ENCODE assay signal across 14 mouse cellular contexts in genomic region chr4:59009186-59009585, GRCm38 (mm10). TPM values are rescaled to one million over a fixed set of nuclear protein-coding genes. Genes with fewer than 3 reads are reported as not detected.
DNase-seq lines count a peak whose midpoint lies in the region; ATAC-seq and TF ChIP-seq lines count a peak whose summit lies in the region.
"Had no signal": no experiment of that assay in that cellular context is flagged by ENCODE, and none has a peak within 500 bp of the region (broad histone marks: within the 10 kb centered on the region; RNA-seq: fewer than 3 reads in every experiment).

No protein-coding gene starts in this region.

- no peaks in the 10 kb centered on the region for H3K27me3 ChIP-seq in liver, embryonic 14.5 days (ENCODE audit: control insufficient read depth, insufficient read depth, low read length)
- H3K27me3 ChIP-seq in splenic B cell, adult 2 months (ENCODE audit: control insufficient read depth, insufficient read depth, low read length, poor library complexity, severe bottlenecking), result no peaks in the 10 kb centered on the region; the same call in none of the 2 replicates
- H3K27me3 ChIP-seq in kidney, embryonic 16.5 days (ENCODE audit: insufficient read depth, low read length), result no peaks in the 10 kb centered on the region
- no peaks in the 10 kb centered on the region for H3K27me3 ChIP-seq in midbrain, postnatal 0 days (ENCODE audit: insufficient read depth, low read length)
- H3K27me3 ChIP-seq: stomach, embryonic 15.5 days had no signal

- H3K9me3 ChIP-seq in liver, embryonic 14.5 days (ENCODE audit: control insufficient read depth, low read length), result no peaks in the 10 kb centered on the region
- H3K9me3 ChIP-seq in kidney, embryonic 16.5 days (ENCODE audit: low read length), result no peaks in the 10 kb centered on the region
- no peaks in the 10 kb centered on the region for H3K9me3 ChIP-seq in midbrain, postnatal 0 days (ENCODE audit: low read length)
- H3K9me3 ChIP-seq: stomach, embryonic 15.5 days had no signal

- DNase-seq in CD4-positive, CD25-positive, alpha-beta regulatory T cell, adult 2 months (ENCODE audit: low read depth, low spot score), result peak; percentile 62
- no peak for DNase-seq in liver, embryonic 14.5 days (ENCODE audit: low read depth in 3 of 3, low spot score in 3 of 3)
- DNase-seq in splenic B cell, adult 2 months (ENCODE audit: low read depth, low spot score), result peak; percentile 62
- DNase-seq in left cerebral cortex, postnatal 25 days (ENCODE audit: low spot score in 2 of 2), result no peak
- DNase-seq in midbrain, postnatal 0 days (ENCODE audit: low spot score), result no peak
- DNase-seq: cerebellum, adult 8-10 months; heart, adult 2 months; kidney, adult 11 months; midbrain, embryonic 14.5 days had no signal

- TF ChIP-seq EP300 in liver, embryonic 14.5 days (IDR thresholded peaks at IDR 0.05; ENCODE audit: low read depth), result no peak

- no peaks in the 10 kb centered on the region for H3K36me3 ChIP-seq in liver, embryonic 14.5 days (replicated peaks; ENCODE audit: control insufficient read depth, insufficient read depth, low read depth)
- H3K36me3 ChIP-seq in splenic B cell, adult 2 months (ENCODE audit: control insufficient read depth, insufficient read depth, low read length, poor library complexity, severe bottlenecking), result no peaks in the 10 kb centered on the region; the same call in 1 of the 2 replicates
- H3K36me3 ChIP-seq in kidney, embryonic 16.5 days (ENCODE audit: insufficient read depth, low read length), result no peaks in the 10 kb centered on the region
- peaks cover 1% of the 10 kb centered on the region; the same call in 1 of the 2 replicates for H3K36me3 ChIP-seq in midbrain, postnatal 0 days (ENCODE audit: insufficient read depth, low read length)
- H3K36me3 ChIP-seq: stomach, embryonic 15.5 days had no signal

- H3K27ac ChIP-seq in liver, embryonic 14.5 days, result no peak overlapping the region
- H3K27ac ChIP-seq in kidney, embryonic 16.5 days (ENCODE audit: low read length), result no peak overlapping the region
- H3K27ac ChIP-seq in midbrain, postnatal 0 days (ENCODE audit: low read depth, low read length), result no peak overlapping the region
- H3K27ac ChIP-seq: heart, adult 2 months; stomach, embryonic 15.5 days had no signal

- 39% methylated on average over 7 of the region's 7 CpGs for WGBS in liver, embryonic 14.5 days (ENCODE audit: insufficient replicate concordance)
- WGBS in kidney, embryonic 16.5 days, result 92% methylated on average over 7 of the region's 7 CpGs
- WGBS in midbrain, postnatal 0 days, result 92% methylated on average over 7 of the region's 7 CpGs

- intact Hi-C loops in left cerebral cortex, postnatal 25 days (cut with DNase I), result no loop called here

- TF ChIP-seq CTCF in liver, embryonic 14.5 days (IDR thresholded peaks at IDR 0.05; ENCODE audit: low read depth), result no peak
- no peak for TF ChIP-seq CTCF in midbrain, postnatal 0 days (IDR thresholded peaks at IDR 0.05)

- H3K4me3 ChIP-seq in liver, embryonic 14.5 days (ENCODE audit: insufficient read depth in 1 of 2, low read depth in 2 of 2, low read length in 2 of 2), result no peak overlapping the region
- H3K4me3 ChIP-seq in kidney, embryonic 16.5 days (ENCODE audit: low read length), result no peak overlapping the region
- no peak overlapping the region for H3K4me3 ChIP-seq in midbrain, postnatal 0 days (ENCODE audit: low read depth, low read length)
- H3K4me3 ChIP-seq: heart, adult 2 months; stomach, embryonic 15.5 days had no signal

- H3K4me2 ChIP-seq in liver, embryonic 14.5 days (ENCODE audit: low read depth), result peak overlapping the region; percentile 20
- H3K4me2 ChIP-seq in kidney, embryonic 16.5 days (replicated peaks; ENCODE audit: low read depth, low read length), result no peak overlapping the region
- no peak overlapping the region for H3K4me2 ChIP-seq in midbrain, postnatal 0 days (ENCODE audit: low read depth, low read length, poor library complexity, severe bottlenecking)
- H3K4me2 ChIP-seq: stomach, embryonic 15.5 days had no signal

- H3K4me1 ChIP-seq in liver, embryonic 14.5 days (replicated peaks; ENCODE audit: control insufficient read depth in 2 of 2, insufficient read depth in 2 of 2, low read length in 1 of 2), result peaks cover 14 to 27% of the 10 kb centered on the region in 2 experiments
- H3K4me1 ChIP-seq in kidney, embryonic 16.5 days (ENCODE audit: insufficient read depth, low read length), result peaks cover 25% of the 10 kb centered on the region
- H3K4me1 ChIP-seq in midbrain, postnatal 0 days (ENCODE audit: insufficient read depth, low read length), result peaks cover 10% of the 10 kb centered on the region; the same call in 1 of the 2 replicates

- H3K9ac ChIP-seq in liver, embryonic 14.5 days (replicated peaks), result no peak overlapping the region
- H3K9ac ChIP-seq in kidney, embryonic 16.5 days (replicated peaks; ENCODE audit: low read length), result no peak overlapping the region
- no peak overlapping the region for H3K9ac ChIP-seq in midbrain, postnatal 0 days (replicated peaks; ENCODE audit: low read length, poor library complexity, severe bottlenecking)
- H3K9ac ChIP-seq: stomach, embryonic 15.5 days had no signal

- peak; percentile 83 for ATAC-seq in activated CD4-positive, CD25-positive, alpha-beta regulatory T cell, adult 4 months
- no peak for ATAC-seq in liver, embryonic 14.5 days (ENCODE audit: insufficient read depth)
- no peak for ATAC-seq in kidney, embryonic 16.5 days (ENCODE audit: low FRiP score, low TSS enrichment)
- ATAC-seq in midbrain, postnatal 0 days (ENCODE audit: low FRiP score), result no peak
- ATAC-seq: lung, postnatal 0 days had no signal

RNA-seq across cellular contexts. Expression of gene Gm20503, which starts 6.2 kb away (rescaled TPM):
- not detected for polyA plus RNA-seq in activated CD4-positive, CD25-positive, alpha-beta regulatory T cell, adult 4 months (2017; shearing (Covaris generic))
- not detected in 2 replicates for polyA plus RNA-seq in liver, embryonic 14.5 days (2012; rRNA removed)
- 4.4 and 5.1 TPM in 2 replicates for polyA plus RNA-seq in liver, embryonic 14.5 days (2014; fragmentation: Nextera tagmentation; extraction: Ambion mirVana)
- total RNA-seq in left cerebral cortex, postnatal 25 days (2021), result 1 to 10 TPM; 1.5 to 2.4 TPM
- polyA plus RNA-seq in kidney, embryonic 16.5 days (2015; fragmentation: Nextera tagmentation; extraction: Ambion mirVana), result 9.1 and 10.1 TPM in 2 replicates
- total RNA-seq in midbrain, postnatal 0 days (2014; rRNA removed), result not detected in 2 replicates
- 8.2 and 14.1 TPM in 2 replicates for polyA plus RNA-seq in midbrain, postnatal 0 days (2015; fragmentation: Nextera tagmentation; extraction: Ambion mirVana)
- polyA plus RNA-seq: brain, embryonic 14.5 days; heart, adult 2 months had no signal

RNA-seq across cellular contexts. Expression of gene Dnajc25, which starts 14.3 kb away (rescaled TPM):
- polyA plus RNA-seq in activated CD4-positive, CD25-positive, alpha-beta regulatory T cell, adult 4 months (2017; shearing (Covaris generic)), result 1 to 10 TPM in 1 of 2 experiments, under 1 TPM in 1; 0.56 to 1.0 TPM
- polyA plus RNA-seq in liver, embryonic 14.5 days (2012; rRNA removed), result 1.4 and 2.4 TPM in 2 replicates
- polyA plus RNA-seq in liver, embryonic 14.5 days (2014; fragmentation: Nextera tagmentation; extraction: Ambion mirVana), result 5.4 and 7.1 TPM in 2 replicates
- 1 to 10 TPM; 4.8 to 4.9 TPM for total RNA-seq in left cerebral cortex, postnatal 25 days (2021)
- polyA plus RNA-seq in kidney, embryonic 16.5 days (2015; fragmentation: Nextera tagmentation; extraction: Ambion mirVana), result 8.3 and 12.1 TPM in 2 replicates
- 5.4 and 6.7 TPM in 2 replicates for total RNA-seq in midbrain, postnatal 0 days (2014; rRNA removed)
- polyA plus RNA-seq in midbrain, postnatal 0 days (2015; fragmentation: Nextera tagmentation; extraction: Ambion mirVana), result 7.5 and 10.6 TPM in 2 replicates

RNA-seq across cellular contexts. Expression of gene Ptgr1, which starts 22.3 kb away (rescaled TPM):
- under 1 TPM; 0.62 to 0.80 TPM for polyA plus RNA-seq in activated CD4-positive, CD25-positive, alpha-beta regulatory T cell, adult 4 months (2017; shearing (Covaris generic))
- polyA plus RNA-seq in liver, embryonic 14.5 days (2012; rRNA removed), result 6.2 and 11.1 TPM in 2 replicates
- 14.8 and 16.0 TPM in 2 replicates for polyA plus RNA-seq in liver, embryonic 14.5 days (2014; fragmentation: Nextera tagmentation; extraction: Ambion mirVana)
- 1 to 10 TPM; 1.5 to 1.8 TPM for total RNA-seq in left cerebral cortex, postnatal 25 days (2021)
- 25.1 and 29.6 TPM in 2 replicates for polyA plus RNA-seq in kidney, embryonic 16.5 days (2015; fragmentation: Nextera tagmentation; extraction: Ambion mirVana)
- total RNA-seq in midbrain, postnatal 0 days (2014; rRNA removed), result 1.9 and 3.4 TPM in 2 replicates
- polyA plus RNA-seq in midbrain, postnatal 0 days (2015; fragmentation: Nextera tagmentation; extraction: Ambion mirVana), result 3.1 and 3.4 TPM in 2 replicates

RNA-seq across cellular contexts. Expression of gene Gng10, which starts 25.7 kb away (rescaled TPM):
- 100 to 1,000 TPM; 173 to 174 TPM for polyA plus RNA-seq in activated CD4-positive, CD25-positive, alpha-beta regulatory T cell, adult 4 months (2017; shearing (Covaris generic))
- 8.8 and 10.7 TPM in 2 replicates for polyA plus RNA-seq in liver, embryonic 14.5 days (2012; rRNA removed)
- polyA plus RNA-seq in liver, embryonic 14.5 days (2014; fragmentation: Nextera tagmentation; extraction: Ambion mirVana), result 30.2 and 30.9 TPM in 2 replicates
- 10 to 100 TPM; 75.6 to 77.4 TPM for total RNA-seq in left cerebral cortex, postnatal 25 days (2021)
- polyA plus RNA-seq in kidney, embryonic 16.5 days (2015; fragmentation: Nextera tagmentation; extraction: Ambion mirVana), result 89.6 and 92.9 TPM in 2 replicates
- 121 and 126 TPM in 2 replicates for total RNA-seq in midbrain, postnatal 0 days (2014; rRNA removed)
- 239 TPM in 2 replicates for polyA plus RNA-seq in midbrain, postnatal 0 days (2015; fragmentation: Nextera tagmentation; extraction: Ambion mirVana)

Comparison
In these comparisons a context has a peak if more than half of its experiments do, and no peak if none do; other contexts are left out.
1. DNase-seq: peak in CD4-positive, CD25-positive, alpha-beta regulatory T cell, adult 2 months (single experiment) and splenic B cell, adult 2 months (single experiment); none in liver, embryonic 14.5 days (0 of 3), left cerebral cortex, postnatal 25 days (0 of 2) and midbrain, postnatal 0 days (single experiment).